Mouse (Mus musculus): ENCODE measurements around the gene Stap2.
A peak's percentile ranks its signal among the peaks of the same experiment; 100 is the strongest.

Stap2 gene

GRCm38 (mm10) chr17:56005415-56006061 lies at the start of gene Stap2, which contains the start of gene Mpnd:
Gene Stap2, minus strand, starts transcription at chr17:56005584.
Gene Mpnd, plus strand, starts transcription at chr17:56005711.
- DNase-seq (ENCODE audit: low spot score) = no peak

GRCm38 (mm10) chr17:56054938-56055337 lies 49.6 kb upstream of the Stap2 start:
- no peak for DNase-seq (ENCODE audit: low spot score)

- no peak for DNase-seq (ENCODE audit: low spot score)
Observed at GRCm38 (mm10) chr17:56051369-56051768, 46.0 kb upstream of the Stap2 start.

- no peak for DNase-seq (ENCODE audit: low spot score)
Observed at GRCm38 (mm10) chr17:56040857-56041163, 35.4 kb upstream of the Stap2 start.

GRCm38 (mm10) chr17:56040030-56040856 lies 34.9 kb upstream of the Stap2 start, which contains the start of gene Chaf1a:
Gene Chaf1a, plus strand, starts transcription at chr17:56040439.
- DNase-seq (ENCODE audit: low spot score) = peak; percentile 91

- no peak for DNase-seq (ENCODE audit: low spot score)
Observed at GRCm38 (mm10) chr17:56039345-56039744, 34.0 kb upstream of the Stap2 start.

- DNase-seq (ENCODE audit: low spot score) = no peak
Observed at GRCm38 (mm10) chr17:56038583-56039261, 33.3 kb upstream of the Stap2 start.

- DNase-seq (ENCODE audit: low spot score) = no peak
Observed at GRCm38 (mm10) chr17:56036901-56037287, 31.5 kb upstream of the Stap2 start.

GRCm38 (mm10) chr17:56036176-56036900 lies 31.0 kb upstream of the Stap2 start, which contains the start of gene Sh3gl1:
Gene Sh3gl1, minus strand, starts transcription at chr17:56036635.
- peak; percentile 98 for DNase-seq (ENCODE audit: low spot score)

- DNase-seq (ENCODE audit: low spot score) = no peak
Observed at GRCm38 (mm10) chr17:56035216-56035615, 29.8 kb upstream of the Stap2 start.

GRCm38 (mm10) chr17:56034726-56035100 lies 29.3 kb upstream of the Stap2 start:
- no peak for DNase-seq (ENCODE audit: low spot score)

- DNase-seq (ENCODE audit: low spot score) = no peak
Observed at GRCm38 (mm10) chr17:56034040-56034725, 28.8 kb upstream of the Stap2 start.

GRCm38 (mm10) chr17:56032831-56033230 lies 27.4 kb upstream of the Stap2 start:
- DNase-seq (ENCODE audit: low spot score) = no peak

GRCm38 (mm10) chr17:56032127-56032733 lies 26.8 kb upstream of the Stap2 start:
- DNase-seq (ENCODE audit: low spot score) = no peak

GRCm38 (mm10) chr17:56031431-56031830 lies 26.0 kb upstream of the Stap2 start:
- no peak for DNase-seq (ENCODE audit: low spot score)

- no peak for DNase-seq (ENCODE audit: low spot score)
Observed at GRCm38 (mm10) chr17:56030919-56031318, 25.5 kb upstream of the Stap2 start.

- no peak for DNase-seq (ENCODE audit: low spot score)
Observed at GRCm38 (mm10) chr17:56030238-56030870, 25.0 kb upstream of the Stap2 start.

- no peak for DNase-seq (ENCODE audit: low spot score)
Observed at GRCm38 (mm10) chr17:56027801-56028441, 22.5 kb upstream of the Stap2 start.

GRCm38 (mm10) chr17:56026881-56027280 lies 21.5 kb upstream of the Stap2 start:
- DNase-seq (ENCODE audit: low spot score) = no peak

- DNase-seq (ENCODE audit: low spot score) = no peak
Observed at GRCm38 (mm10) chr17:56026303-56026702, 20.9 kb upstream of the Stap2 start.
